Mouse (Mus musculus): ENCODE measurements around the gene Ints1.

DNA sequence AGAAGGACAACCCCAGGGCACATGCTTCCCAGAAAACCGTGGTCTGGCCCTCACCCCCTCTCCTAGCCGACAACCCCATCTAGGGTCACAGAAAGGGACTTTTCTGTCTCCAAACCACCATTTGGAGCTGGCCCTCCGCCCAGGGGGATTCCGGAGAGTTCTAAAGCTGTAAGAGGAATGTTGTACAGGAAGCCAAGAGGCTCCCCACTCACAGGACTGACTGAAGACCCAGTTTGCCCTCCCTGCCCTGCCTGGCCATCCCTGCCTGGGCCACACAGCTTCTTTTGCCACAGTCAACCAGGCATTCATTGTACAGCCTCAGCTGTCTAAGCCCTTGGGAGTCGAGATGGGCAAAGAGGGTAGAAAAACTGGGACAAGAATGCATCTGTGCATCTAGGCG lies 56.9 kb downstream of the Ints1 start:
- TF ChIP-seq POLR2A (IDR thresholded peaks at IDR 0.05; ENCODE audit: borderline replicate concordance, low read depth, low read length): no peak
- TF ChIP-seq CTCF (IDR thresholded peaks at IDR 0.05; ENCODE audit: low read depth, low read length): no peak

Data from bone marrow macrophage, adult 2 months (primary cell).